Mouse (Mus musculus): ENCODE results near the gene Ccdc105.

Ccdc105 gene

DNA sequence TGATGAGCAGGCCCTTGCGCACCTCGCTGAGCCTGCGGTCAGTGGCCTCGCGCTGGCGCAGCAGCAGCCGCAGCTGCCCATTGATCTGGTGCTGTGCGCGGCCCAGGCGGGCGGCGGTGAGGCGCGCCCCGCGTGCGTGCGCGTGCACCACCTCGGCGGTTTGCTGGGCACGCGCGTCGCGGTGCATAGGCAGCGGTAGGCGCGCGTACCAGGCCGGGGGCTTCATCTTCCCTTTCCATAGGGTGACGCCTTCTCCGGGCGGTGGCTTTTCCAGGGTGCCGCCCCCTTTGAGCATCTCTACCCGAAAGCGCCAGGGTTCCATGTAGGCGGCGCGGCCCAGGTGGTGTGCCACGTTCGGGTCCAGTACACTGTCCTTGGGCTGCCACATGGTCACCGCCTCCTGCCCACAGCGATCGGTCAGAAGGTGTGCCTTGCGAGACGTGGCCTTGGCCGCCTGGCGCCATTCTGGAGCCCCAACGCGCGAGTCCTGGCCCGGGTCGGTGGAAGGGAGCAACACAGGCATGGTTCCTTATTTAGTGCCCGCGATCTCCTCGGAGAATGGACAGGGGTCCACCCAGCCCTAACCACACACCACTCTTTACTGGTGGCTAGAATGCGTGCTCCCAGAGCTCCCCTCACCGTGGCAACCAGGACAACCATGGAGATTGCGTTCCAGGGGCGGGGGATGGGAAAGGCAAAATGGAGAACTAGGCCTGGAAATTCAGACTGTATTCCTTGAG lies at the start of gene Ccdc105:
TSS of gene Ccdc105 (minus strand) at position 614 of the 740 bp plus-strand sequence.
- peak; percentile 89 for DNase-seq

GRCm38 (mm10) chr10:78801449-78801848 lies 48.6 kb upstream of the Ccdc105 start:
- peak; percentile 46 for DNase-seq

DNA sequence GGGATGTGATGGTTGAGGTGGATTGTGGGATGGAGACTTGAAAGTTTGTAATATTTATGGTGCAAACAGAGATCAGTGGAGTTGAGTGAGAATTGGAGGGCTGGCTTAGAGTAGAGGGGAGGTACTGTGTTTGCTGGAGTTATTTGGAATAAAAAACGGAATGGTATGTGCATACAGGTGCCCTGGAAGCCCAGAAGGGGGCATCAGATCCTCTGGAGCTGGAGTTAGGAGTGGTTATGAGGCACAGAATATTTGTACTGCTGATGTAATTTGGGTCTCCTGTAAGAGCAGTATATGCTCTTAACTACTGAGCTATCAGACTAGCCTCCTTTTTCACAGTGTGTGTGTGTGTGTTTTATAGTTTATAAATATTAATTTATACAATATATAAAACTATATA lies 37.7 kb upstream of the Ccdc105 start:
- peak; percentile 41 for DNase-seq

DNA sequence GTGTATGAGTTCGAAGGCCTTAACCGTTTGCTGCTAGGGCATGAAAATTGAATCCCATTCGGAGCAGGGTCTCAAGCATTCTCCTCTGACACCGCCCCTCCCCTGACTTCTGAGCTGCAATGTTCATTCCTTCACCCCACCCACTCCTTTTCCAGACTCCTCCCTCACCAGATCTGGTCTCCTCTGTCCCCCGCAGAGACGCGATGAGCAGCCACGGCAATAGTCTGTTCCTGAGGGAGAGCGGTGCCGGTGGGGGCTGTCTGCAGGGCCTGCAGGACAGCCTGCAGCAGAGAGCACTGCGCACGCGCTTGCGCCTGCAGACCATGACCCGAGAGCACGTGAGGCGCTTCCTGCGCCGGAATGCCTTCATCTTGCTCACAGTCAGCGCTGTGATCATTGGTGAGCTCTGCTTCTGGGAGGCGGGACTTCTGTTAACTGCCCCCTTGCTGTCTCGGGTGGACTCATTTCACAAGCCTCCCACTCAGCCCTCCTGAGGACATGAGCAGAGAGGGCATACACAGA lies 34.8 kb upstream of the Ccdc105 start:
- DNase-seq, result peak; percentile 98

GRCm38 (mm10) chr10:78779981-78780651 lies 27.3 kb upstream of the Ccdc105 start, which contains the start of gene Slc1a6:
TSS of gene Slc1a6 (plus strand) at chr10:78780496.
- DNase-seq, result peak; percentile 82

GRCm38 (mm10) chr10:78779527-78779926 lies 26.7 kb upstream of the Ccdc105 start:
- no peak for DNase-seq

- DNase-seq, result peak; percentile 53
These were observed 23.0 kb upstream of the Ccdc105 start for GRCm38 (mm10) chr10:78775830-78776229.

GRCm38 (mm10) chr10:78765570-78765969 lies 12.7 kb upstream of the Ccdc105 start:
- DNase-seq, result peak; percentile 46

DNA sequence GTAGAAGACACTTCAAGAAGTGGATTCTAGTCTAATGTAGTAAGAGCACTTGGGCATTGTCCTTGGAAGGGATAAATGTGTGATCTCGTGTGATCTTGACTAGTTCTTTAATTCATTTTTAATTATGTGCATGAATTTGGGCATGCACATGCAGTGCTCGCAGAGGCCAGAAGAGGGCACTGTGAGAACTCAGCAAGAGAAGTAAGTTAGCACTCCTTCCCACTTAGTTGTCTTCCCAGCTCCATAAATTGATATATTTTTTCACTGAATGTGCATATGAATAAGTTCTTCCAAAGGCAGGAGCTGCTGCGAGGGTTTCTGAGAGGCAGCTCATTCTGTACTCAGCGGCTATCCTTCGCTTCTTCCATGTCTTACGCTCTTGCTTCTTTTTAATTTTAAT lies 3.2 kb upstream of the Ccdc105 start:
- peak; percentile 79 for DNase-seq

DNA sequence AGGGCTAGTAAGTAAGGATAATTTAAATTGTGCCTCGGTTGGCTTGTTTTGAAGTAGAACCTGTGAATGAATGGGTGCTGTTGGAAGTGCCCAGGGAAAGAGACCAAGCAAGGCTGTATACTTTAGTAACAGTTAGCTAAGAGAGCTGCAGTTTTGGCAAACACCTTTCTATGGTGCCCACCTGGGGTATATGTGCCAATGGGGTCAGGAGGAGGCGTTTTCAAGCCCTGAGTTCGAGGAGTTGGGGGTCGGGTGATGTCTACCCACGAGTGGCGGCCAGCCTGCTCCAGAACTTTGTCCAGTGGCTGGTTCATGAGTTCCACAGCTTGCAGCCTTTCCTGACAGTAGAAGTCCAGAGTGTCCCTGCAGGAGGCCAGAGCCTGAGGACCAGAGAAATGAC lies 3.9 kb downstream of the Ccdc105 start:
- peak; percentile 86 for DNase-seq

DNA sequence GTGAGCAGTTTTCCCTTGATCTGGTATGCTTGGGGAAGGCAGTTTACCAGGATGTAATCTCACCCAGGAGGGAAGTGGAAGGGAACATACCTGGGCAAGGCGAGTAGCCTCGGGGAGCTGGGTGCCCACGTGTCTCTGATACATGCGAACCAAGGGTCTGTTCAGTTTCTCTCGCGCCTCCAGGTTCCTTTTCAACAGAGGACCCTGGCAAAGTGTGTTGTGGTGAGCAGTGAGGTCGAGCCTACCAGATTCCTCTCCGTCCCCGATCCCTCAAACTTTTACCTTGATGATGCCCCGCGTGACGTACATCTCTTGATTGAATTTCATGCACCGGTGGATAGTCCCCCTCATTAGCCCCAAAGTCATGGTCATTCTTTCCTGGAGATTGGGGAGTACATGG lies 4.7 kb downstream of the Ccdc105 start:
- peak; percentile 77 for DNase-seq

- peak; percentile 83 for DNase-seq
These were observed 5.7 kb downstream of the Ccdc105 start for GRCm38 (mm10) chr10:78747035-78747721.

GRCm38 (mm10) chr10:78745453-78746232 lies 7.2 kb downstream of the Ccdc105 start:
- DNase-seq, result peak; percentile 48

GRCm38 (mm10) chr10:78743721-78744120 lies 9.1 kb downstream of the Ccdc105 start:
- DNase-seq, result no peak

DNA sequence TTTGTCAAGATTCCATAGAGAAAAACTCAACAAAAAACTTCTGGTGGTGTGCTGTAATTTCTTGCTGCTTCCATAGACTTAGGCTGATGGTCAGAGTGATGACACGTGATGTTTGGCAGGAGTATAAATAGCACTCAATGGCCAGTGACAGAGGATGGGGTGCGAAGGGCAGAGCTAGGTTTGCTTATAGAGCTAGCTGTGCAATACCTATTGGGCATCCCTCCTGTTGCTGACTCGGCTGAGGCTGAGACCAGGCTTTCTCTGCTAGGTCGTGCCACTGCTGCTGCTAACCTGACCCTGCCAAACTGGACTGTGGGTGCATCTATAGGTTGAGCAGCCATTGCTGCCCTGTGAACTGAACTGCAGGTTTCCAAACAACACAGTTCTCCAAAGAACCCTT lies 13.0 kb downstream of the Ccdc105 start:
- DNase-seq, result peak; percentile 72

DNA sequence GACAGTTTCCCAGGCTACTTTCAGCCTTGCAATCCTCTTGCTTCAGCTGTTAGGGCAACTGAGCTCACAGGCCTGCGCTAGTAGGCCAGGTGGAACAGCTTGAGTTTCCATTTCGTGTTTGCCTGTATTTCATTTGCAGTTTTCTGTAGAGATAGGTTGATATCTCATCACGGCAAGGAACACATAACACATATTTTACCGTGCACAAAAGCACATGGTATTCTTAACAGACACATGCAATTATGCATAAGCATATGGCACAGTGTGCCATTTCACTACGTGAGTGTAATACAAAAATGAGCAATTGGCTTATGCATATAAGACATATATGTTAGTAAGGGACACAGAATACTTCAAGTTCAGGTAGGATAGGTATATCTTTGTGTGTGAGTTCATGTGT lies 25.0 kb downstream of the Ccdc105 start:
- peak; percentile 43 for DNase-seq

DNA sequence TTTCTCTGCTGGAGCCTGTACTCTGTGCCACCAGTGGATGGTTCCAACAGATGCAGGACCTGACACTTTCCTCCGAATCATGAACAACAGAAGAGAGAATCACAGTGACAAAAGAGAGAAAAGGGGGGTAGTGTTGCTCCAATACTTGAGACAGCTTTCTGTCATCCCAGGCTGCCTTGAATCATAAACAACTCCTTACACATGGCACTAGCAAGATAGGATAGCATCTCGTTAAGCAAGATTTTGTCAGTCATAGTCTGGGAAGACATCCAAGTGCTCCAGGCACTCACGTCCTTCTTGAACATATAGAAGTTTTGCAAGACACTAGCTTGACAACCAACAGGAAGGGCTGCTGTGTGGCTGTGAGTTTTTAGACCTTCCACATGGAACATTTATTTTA lies 25.8 kb downstream of the Ccdc105 start:
- DNase-seq, result peak; percentile 27

DNA sequence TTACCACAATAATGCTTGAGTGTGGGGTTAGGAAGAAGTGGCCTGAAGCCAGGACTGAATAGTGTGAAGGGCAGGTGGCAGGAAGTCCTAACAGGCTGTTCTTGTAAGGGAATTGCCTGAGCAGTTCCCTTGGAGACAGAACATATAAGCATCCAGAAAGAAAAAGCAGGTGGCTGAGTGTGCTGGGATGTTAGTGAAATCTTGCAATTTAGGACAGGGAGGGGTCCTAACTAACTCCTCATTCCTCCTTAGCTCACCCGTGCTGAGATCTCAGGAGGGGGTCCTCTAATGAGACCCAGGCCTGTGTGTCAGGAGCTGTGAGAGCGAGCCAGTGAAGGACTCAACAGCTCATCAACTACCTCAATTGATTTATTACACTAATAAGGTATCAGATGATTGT lies 29.4 kb downstream of the Ccdc105 start:
- DNase-seq, result peak; percentile 42

GRCm38 (mm10) chr10:78722654-78723053 lies 30.2 kb downstream of the Ccdc105 start:
- DNase-seq, result peak; percentile 24

DNA sequence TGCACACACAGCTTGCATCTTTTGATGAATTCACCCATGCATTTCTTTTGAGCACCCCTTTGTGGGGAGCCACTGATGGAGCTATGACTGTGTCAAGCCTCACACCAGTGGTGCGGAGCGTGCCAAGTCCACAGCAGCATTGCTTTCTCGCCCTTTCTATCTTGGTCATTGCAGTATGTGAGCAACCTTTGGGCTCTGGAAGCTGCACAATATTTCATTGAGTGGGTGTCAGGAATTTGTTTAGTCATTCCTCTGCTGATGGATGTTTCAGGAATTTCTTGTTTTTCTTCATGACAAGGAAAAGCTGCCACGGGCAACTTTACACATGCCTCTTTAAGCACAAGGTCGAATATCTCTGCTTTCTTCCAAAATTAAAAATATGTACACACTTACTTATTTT lies 30.8 kb downstream of the Ccdc105 start:
- peak; percentile 51 for DNase-seq

DNA sequence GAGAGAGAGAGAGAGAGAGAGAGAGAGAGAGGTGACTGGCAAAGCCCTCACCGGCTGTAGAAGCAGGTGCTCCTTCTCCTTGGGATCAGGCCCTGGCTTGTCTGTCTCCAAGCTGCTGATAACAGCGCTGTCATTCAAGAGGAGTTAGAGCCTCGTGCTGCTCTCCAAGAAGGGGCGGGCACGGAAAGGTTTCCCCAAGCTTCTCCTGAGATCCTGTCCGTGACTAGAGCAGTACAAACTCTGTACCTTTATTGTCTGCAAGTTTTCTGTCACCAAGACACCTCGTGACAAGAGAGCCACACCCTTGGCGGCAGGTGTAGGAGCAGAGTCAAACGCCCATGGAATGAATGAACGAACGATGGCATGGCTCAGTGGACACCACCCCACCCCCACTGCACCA lies 34.8 kb downstream of the Ccdc105 start, which contains the start of gene Casp14:
TSS of gene Casp14 (minus strand) at position 239 of the 400 bp plus-strand sequence.
- DNase-seq, result no peak

DNA sequence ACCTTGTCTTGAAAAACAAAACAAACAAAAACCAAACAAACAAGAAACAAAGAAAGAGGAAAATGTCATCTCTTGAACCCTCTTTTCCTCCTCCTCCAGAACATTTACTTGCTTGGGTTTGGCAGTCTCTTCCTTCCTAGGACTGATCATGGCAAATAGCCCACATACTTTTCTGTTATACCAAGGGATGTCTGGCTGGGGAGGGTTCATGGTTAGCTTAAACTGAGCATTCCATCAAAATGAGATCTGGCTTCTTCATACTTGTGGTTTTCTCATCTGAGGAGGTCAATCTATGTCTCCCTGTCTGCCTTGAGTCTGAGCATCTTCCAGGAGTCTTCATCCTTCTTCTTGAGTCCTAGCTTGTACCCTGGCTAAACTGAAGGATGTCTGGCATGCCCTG lies 36.6 kb downstream of the Ccdc105 start:
- no peak for DNase-seq

- peak; percentile 83 for DNase-seq
These were observed 37.7 kb downstream of the Ccdc105 start for GRCm38 (mm10) chr10:78715156-78715555.

Measured in heart, adult 11 months (tissue).